ENCODE assay signal across 8 mouse cellular contexts in genomic region chr13:95746509-95746908, GRCm38 (mm10). TPM values are rescaled to one million over a fixed set of nuclear protein-coding genes. Genes with fewer than 3 reads are reported as not detected.
A peak's percentile ranks its signal among the peaks of the same experiment; 100 is the strongest.
DNase-seq lines count a peak whose midpoint lies in the region; ATAC-seq and TF ChIP-seq lines count a peak whose summit lies in the region.

No protein-coding gene starts in this region.

- peak; percentile 95 for TF ChIP-seq CTCF in layer of hippocampus, adult 2 months (conservative IDR thresholded peaks at IDR 0.05)

- no peak overlapping the region for H3K9ac ChIP-seq in intestine, embryonic 14.5 days (ENCODE audit: low read length)

- 6% methylated on average over 6 of the region's 6 CpGs for WGBS in intestine, embryonic 14.5 days

- no peak overlapping the region for H3K4me3 ChIP-seq in layer of hippocampus, adult 2 months
- no peak overlapping the region for H3K4me3 ChIP-seq in intestine, embryonic 14.5 days (ENCODE audit: low read depth, low read length)

- peak; percentile 78 for ATAC-seq in erythroblast, adult 5-6 weeks (replicated peaks; ENCODE audit: low FRiP score, poor library complexity, severe bottlenecking)
- ATAC-seq in intestine, embryonic 14.5 days (replicated peaks; ENCODE audit: low FRiP score, low TSS enrichment, low read depth), result no peak; the same call in 1 of the 2 replicates

- no peak overlapping the region for H3K27ac ChIP-seq in layer of hippocampus, adult 2 months
- peak overlapping the region; percentile 93 for H3K27ac ChIP-seq in intestine, embryonic 14.5 days (ENCODE audit: low read depth)

- H3K4me1 ChIP-seq in intestine, embryonic 14.5 days (replicated peaks; ENCODE audit: control insufficient read depth, insufficient read depth, low read length), result peaks cover 38% of the 10 kb centered on the region

- peak in 1 of 2 experiments; percentile 56 for DNase-seq in layer of hippocampus, adult 2 months (ENCODE audit: low spot score in 2 of 2)
- no peak for DNase-seq in layer of hippocampus, adult 9-10 months (ENCODE audit: low spot score)
- peak; percentile 40 for DNase-seq in brain, adult 2 months (ENCODE audit: low read depth, low spot score)
- peak; percentile 70 for DNase-seq in intestine, embryonic 14.5 days (ENCODE audit: low spot score)
- DNase-seq in liver, result peak; percentile 72
- peak; percentile 41 for DNase-seq in naive thymus-derived CD4-positive, alpha-beta T cell, adult 2 months (ENCODE audit: low read depth)
- DNase-seq in thymus, adult 18-20 months, result peak; percentile 32

- H3K4me2 ChIP-seq in intestine, embryonic 14.5 days (ENCODE audit: low read length), result no peak overlapping the region

- H3K9me3 ChIP-seq in intestine, embryonic 14.5 days (ENCODE audit: control insufficient read depth, low read length), result no peaks in the 10 kb centered on the region

- 0 out of 2 replicates have a peak, but pooled peaks cover 4% of the 10 kb centered on the region for H3K36me3 ChIP-seq in intestine, embryonic 14.5 days (ENCODE audit: control insufficient read depth, insufficient read depth, low read length)

- no peaks in the 10 kb centered on the region for H3K27me3 ChIP-seq in intestine, embryonic 14.5 days (replicated peaks; ENCODE audit: control insufficient read depth, insufficient read depth, low read length)

RNA-seq across cellular contexts. Expression of gene F2rl2, which starts 49.9 kb away (rescaled TPM):
- under 1 TPM; 0.15 to 0.17 TPM for total RNA-seq in layer of hippocampus, adult 2 months (2021)
- 1.0 and 4.2 TPM in 2 replicates for total RNA-seq in erythroblast, adult 5-6 weeks (2015; ENCODE audit: low replicate concordance)
- 0.14 and 1.0 TPM in 2 replicates for total RNA-seq in erythroblast, adult 5-6 weeks (2017; ENCODE audit: low replicate concordance)
- 0.52 and 0.95 TPM in 2 replicates for polyA plus RNA-seq in intestine, embryonic 14.5 days (2014; fragmentation: Nextera tagmentation; extraction: Ambion mirVana)
